8 mouse cellular contexts compared by ENCODE assay signal in genomic region chr1:17980604-17981003, GRCm38 (mm10).
DNase-seq lines count a peak whose midpoint lies in the region; ATAC-seq and TF ChIP-seq lines count a peak whose summit lies in the region.
"Had no signal": no experiment of that assay in that cellular context is flagged by ENCODE, and none has a peak within 500 bp of the region (broad histone marks: within the 10 kb centered on the region; RNA-seq: fewer than 3 reads in every experiment).

No protein-coding gene starts in this region.

- no peaks in the 10 kb centered on the region for H3K36me3 ChIP-seq in liver, postnatal 0 days (replicated peaks; ENCODE audit: insufficient read depth, low read length)
- H3K36me3 ChIP-seq in liver, embryonic 11.5 days (ENCODE audit: control insufficient read depth, insufficient read depth, low read length): no peaks in the 10 kb centered on the region
- no peaks in the 10 kb centered on the region for H3K36me3 ChIP-seq in forebrain, embryonic 16.5 days (ENCODE audit: control insufficient read depth, insufficient read depth)
- H3K36me3 ChIP-seq: liver, embryonic 13.5 days had no signal

- DNase-seq in liver, postnatal 0 days: no peak
- DNase-seq in liver, embryonic 11.5 days (ENCODE audit: low spot score): no peak
- peak; percentile 49 for DNase-seq in brain, embryonic 18.5 days (ENCODE audit: low read depth, low spot score)
- DNase-seq in left cerebral cortex, adult 11 months (ENCODE audit: low spot score): peak; percentile 10
- peak; percentile 42 to 67 for DNase-seq in right cerebral cortex, postnatal 10 days (ENCODE audit: low spot score in 2 of 2)
- DNase-seq: liver, embryonic 13.5 days had no signal

- ATAC-seq in liver, postnatal 0 days: no peak
- no peak for ATAC-seq in liver, embryonic 11.5 days (replicated peaks; ENCODE audit: low FRiP score)
- peak; percentile 83 for ATAC-seq in forebrain, embryonic 16.5 days
- no peak for ATAC-seq in inflammation-experienced regulatory T-cells, adult 6 months

- WGBS in liver, postnatal 0 days (ENCODE audit: insufficient replicate concordance): 10% methylated on average over 3 of the region's 3 CpGs
- WGBS in liver, embryonic 11.5 days: 13% methylated on average over 3 of the region's 3 CpGs
- WGBS in forebrain, embryonic 16.5 days: 18% methylated on average over 3 of the region's 3 CpGs

- no peak overlapping the region for H3K9ac ChIP-seq in liver, postnatal 0 days (replicated peaks)
- no peak overlapping the region for H3K9ac ChIP-seq in liver, embryonic 11.5 days (ENCODE audit: low read depth, low read length)
- H3K9ac ChIP-seq in forebrain, embryonic 16.5 days (replicated peaks; ENCODE audit: low read depth, low read length): no peak overlapping the region
- H3K9ac ChIP-seq: liver, embryonic 13.5 days had no signal

- TF ChIP-seq CTCF in liver, postnatal 0 days (IDR thresholded peaks at IDR 0.05; ENCODE audit: low read depth): peak; percentile 52

- H3K4me3 ChIP-seq in liver, postnatal 0 days (ENCODE audit: low read depth, low read length): no peak overlapping the region
- H3K4me3 ChIP-seq in liver, embryonic 11.5 days (ENCODE audit: low read depth, low read length): no peak overlapping the region
- no peak overlapping the region for H3K4me3 ChIP-seq in forebrain, embryonic 16.5 days (replicated peaks; ENCODE audit: low read length)
- H3K4me3 ChIP-seq: liver, embryonic 13.5 days had no signal

- H3K4me1 ChIP-seq in liver, postnatal 0 days (ENCODE audit: insufficient read depth): no peaks in the 10 kb centered on the region
- H3K4me1 ChIP-seq in liver, embryonic 11.5 days (replicated peaks; ENCODE audit: control insufficient read depth, insufficient read depth, low read length): no peaks in the 10 kb centered on the region
- H3K4me1 ChIP-seq in forebrain, embryonic 16.5 days (replicated peaks; ENCODE audit: control insufficient read depth, insufficient read depth, low read length): no peaks in the 10 kb centered on the region
- H3K4me1 ChIP-seq: liver, embryonic 13.5 days had no signal

- no peaks in the 10 kb centered on the region for H3K9me3 ChIP-seq in liver, postnatal 0 days (ENCODE audit: low read length)
- no peaks in the 10 kb centered on the region for H3K9me3 ChIP-seq in liver, embryonic 11.5 days (ENCODE audit: control insufficient read depth, low read length)
- no peaks in the 10 kb centered on the region for H3K9me3 ChIP-seq in forebrain, embryonic 16.5 days (ENCODE audit: control insufficient read depth, low read length)
- H3K9me3 ChIP-seq: liver, embryonic 13.5 days had no signal

- H3K27me3 ChIP-seq in liver, postnatal 0 days (ENCODE audit: insufficient read depth, low read length): no peaks in the 10 kb centered on the region
- no peaks in the 10 kb centered on the region for H3K27me3 ChIP-seq in liver, embryonic 11.5 days (replicated peaks; ENCODE audit: control insufficient read depth, insufficient read depth, low read length)
- H3K27me3 ChIP-seq in forebrain, embryonic 16.5 days (replicated peaks; ENCODE audit: control insufficient read depth, insufficient read depth, low read length): no peaks in the 10 kb centered on the region
- H3K27me3 ChIP-seq: liver, embryonic 13.5 days had no signal

- no peak overlapping the region for H3K27ac ChIP-seq in liver, postnatal 0 days (ENCODE audit: low read depth)
- no peak overlapping the region for H3K27ac ChIP-seq in liver, embryonic 11.5 days (ENCODE audit: low read depth, low read length)
- H3K27ac ChIP-seq in forebrain, embryonic 16.5 days (ENCODE audit: low read length): no peak overlapping the region
- H3K27ac ChIP-seq: liver, embryonic 13.5 days had no signal

- no peak overlapping the region for H3K4me2 ChIP-seq in liver, postnatal 0 days (ENCODE audit: low read depth, low read length)
- H3K4me2 ChIP-seq in liver, embryonic 11.5 days: no peak overlapping the region
- no peak overlapping the region for H3K4me2 ChIP-seq in forebrain, embryonic 16.5 days (ENCODE audit: low read length)
- H3K4me2 ChIP-seq: liver, embryonic 13.5 days had no signal

- no peak for TF ChIP-seq EP300 in liver, postnatal 0 days (IDR thresholded peaks at IDR 0.05; ENCODE audit: low read depth)

Comparison
In these comparisons a context has a peak if more than half of its experiments do, and no peak if none do; other contexts are left out.
1. DNase-seq: peak in brain, embryonic 18.5 days (single experiment), left cerebral cortex, adult 11 months (single experiment) and right cerebral cortex, postnatal 10 days (2 of 2); none in liver, postnatal 0 days (single experiment) and liver, embryonic 11.5 days (single experiment).